Mouse (Mus musculus) cortical plate, adult 2 months (tissue): ENCODE measurements around the gene Btbd17. TPM values are rescaled to one million over a fixed set of nuclear protein-coding genes. Genes with fewer than 3 reads are reported as not detected.

Experiments used
- H3K27ac ChIP-seq: fragments of 200-500 bp; 2 replicates; pipeline ENCODE4 v1.5.1; 2012; ENCODE audit warnings: low read length, control low read depth, inconsistent platforms; ENCODE audit not compliant: insufficient read depth
- H3K4me1 ChIP-seq: fragments of 200-500 bp; 2 replicates; pipeline ENCODE4 v1.6.1; 2011; ENCODE audit warnings: low read length; ENCODE audit not compliant: control insufficient read depth, insufficient read depth
- H3K4me3 ChIP-seq: fragments of 200-500 bp; 2 replicates; pipeline ENCODE4 v1.5.1; 2011; ENCODE audit warnings: mild to moderate bottlenecking, low read length, control low read depth; ENCODE audit not compliant: insufficient read depth
- CTCF ChIP-seq: fragments of 200-500 bp; IDR thresholded peaks from 2 replicates; pipeline ENCODE4 v1.5.1; 2011; ENCODE audit warnings: mild to moderate bottlenecking, control low read depth, low read length; ENCODE audit not compliant: insufficient read depth; ENCODE audit errors: extremely low read depth
- POLR2A ChIP-seq: fragments of 200-500 bp; IDR thresholded peaks from 2 replicates; pipeline ENCODE4 v1.6.1; 2011; ENCODE audit warnings: mild to moderate bottlenecking, low read length, control low read depth; ENCODE audit not compliant: insufficient read depth; ENCODE audit errors: extremely low read depth
- polyA plus RNA-seq: library from polyadenylated mRNA; depleted of rRNA; stranded (reverse); fragments of >200 nt; gene quantifications from 2 replicates; pipeline ENCODE4 v1.2.3, GENCODE M21; 2012

The Btbd17 gene
- polyA plus RNA-seq, 1 experiment, result 56.1 TPM

DNA sequence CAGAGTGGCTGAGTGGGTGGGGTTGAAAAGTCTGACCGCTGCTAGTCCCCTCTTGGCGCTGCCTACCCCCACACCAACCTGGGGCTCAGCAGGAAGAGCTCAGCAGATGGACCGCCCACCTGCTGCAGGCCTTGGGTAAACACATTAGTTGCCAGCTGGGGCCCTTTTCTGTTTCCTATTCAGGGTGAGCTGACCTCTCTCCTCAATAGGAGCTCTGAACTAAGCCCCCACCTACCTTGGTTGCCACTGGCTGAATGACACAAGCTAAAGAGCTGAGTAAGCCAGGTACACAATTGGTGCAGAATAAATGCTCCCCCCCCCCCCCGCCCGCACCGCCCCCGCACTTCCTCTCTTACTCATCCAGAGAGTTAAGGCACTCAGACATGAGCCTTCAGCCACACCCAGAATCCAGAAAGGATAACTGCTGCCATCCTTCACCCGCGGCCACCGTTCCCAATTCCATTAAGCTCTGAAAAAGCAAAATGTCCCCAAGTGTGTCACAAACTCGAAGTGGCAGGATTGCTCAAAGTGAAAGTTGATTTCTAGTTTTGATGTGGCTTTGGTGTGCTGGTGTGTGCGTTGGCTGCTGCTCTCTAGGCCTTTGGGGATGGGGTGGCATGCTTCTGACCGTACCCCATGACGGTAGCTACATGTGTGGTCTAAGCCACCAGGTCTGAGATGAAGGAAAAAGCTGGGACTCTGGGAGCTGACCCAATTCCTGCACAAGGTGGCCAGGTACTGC is 12.1 kb upstream of the Btbd17 start:
- Histone ChIP-seq H3K4me1 (no peaks in the 10 kb centered on the region), H3K27ac (no peak overlapping the region), H3K4me3 (no peak overlapping the region)
- TF ChIP-seq CTCF (no peak), POLR2A (no peak)

DNA sequence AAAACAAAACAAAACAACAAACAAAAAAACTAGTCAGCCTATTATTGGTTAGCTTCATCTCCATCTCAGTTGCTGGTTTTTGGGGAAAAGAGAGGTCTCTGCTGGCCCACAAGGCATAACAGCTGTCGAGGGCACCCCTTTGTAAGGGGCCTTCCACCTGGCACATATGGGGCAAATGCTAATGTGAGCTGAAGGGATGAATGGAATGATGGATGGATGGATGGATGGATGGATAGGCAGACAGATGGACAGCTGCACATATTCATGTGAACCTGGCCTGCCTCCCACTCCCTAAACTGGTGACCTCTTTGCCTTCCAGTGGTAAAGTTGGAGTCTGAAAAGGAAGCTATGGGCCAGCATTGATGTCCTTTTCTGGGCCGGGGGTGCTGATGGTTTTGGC is 11.3 kb upstream of the Btbd17 start:
- no peak for TF ChIP-seq CTCF
- H3K27ac ChIP-seq, result no peak overlapping the region
- H3K4me1 ChIP-seq, result no peaks in the 10 kb centered on the region
- no peak overlapping the region for H3K4me3 ChIP-seq

DNA sequence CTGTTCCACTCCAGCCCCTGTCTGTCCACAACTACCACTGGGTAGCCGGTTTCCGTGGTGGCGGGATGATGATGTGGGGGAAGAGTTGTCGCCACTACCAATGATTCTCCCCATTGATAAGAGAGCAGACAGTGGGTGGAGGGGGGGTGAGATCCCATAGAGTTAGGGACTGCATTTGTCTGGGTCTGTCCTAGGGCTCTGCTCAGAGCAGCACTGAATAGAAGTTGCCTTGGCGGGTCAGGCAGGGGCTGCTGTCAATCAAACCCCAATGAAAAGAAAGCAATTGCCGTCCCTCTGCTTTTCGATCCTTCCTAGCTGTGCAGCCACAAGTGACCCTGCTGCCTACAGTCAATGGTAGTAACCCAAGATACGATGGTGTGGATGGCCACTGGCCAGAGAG is 8.2 kb upstream of the Btbd17 start:
- Histone ChIP-seq H3K4me3 (no peak overlapping the region), H3K4me1 (no peaks in the 10 kb centered on the region), H3K27ac (no peak overlapping the region)
- TF ChIP-seq CTCF (no peak), POLR2A (no peak)

DNA sequence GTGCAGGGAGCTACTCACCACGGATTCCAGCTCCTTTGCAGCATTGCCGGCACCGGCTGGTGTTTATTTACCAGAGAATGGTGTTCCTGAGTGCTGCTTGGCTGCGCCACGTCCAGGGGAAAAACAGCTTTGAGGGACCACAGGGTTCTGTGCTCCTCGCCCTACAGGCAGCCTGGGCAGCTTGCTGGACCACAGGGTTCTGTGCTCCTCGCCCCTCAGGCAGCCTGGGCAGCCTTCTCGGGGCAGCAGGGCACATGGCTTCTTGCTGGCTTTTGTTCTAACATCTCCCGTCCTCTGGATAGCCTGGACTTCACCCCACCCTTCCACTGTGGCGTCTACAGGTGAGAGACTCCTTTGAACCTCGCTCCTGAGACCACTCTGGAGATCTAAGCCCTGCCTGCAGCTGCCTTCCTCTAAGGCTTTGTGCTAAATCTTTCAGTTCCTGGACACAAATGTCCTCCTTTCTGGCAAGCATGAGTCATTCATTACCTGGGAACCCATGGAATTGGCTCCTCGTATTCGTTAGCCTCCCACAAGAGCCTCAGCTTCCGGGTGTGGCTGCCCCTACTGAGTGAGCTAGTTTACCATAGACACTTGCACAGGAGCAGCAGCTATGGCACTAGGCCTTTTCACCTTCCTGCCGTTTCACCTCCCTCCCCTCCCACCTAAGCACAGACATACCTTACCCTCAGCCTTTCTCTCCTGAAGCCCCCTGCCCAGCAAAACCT is 7.0 kb upstream of the Btbd17 start:
- H3K4me3 ChIP-seq, result no peak overlapping the region
- no peak for TF ChIP-seq POLR2A
- TF ChIP-seq CTCF, result no peak
- H3K27ac ChIP-seq, result no peak overlapping the region
- H3K4me1 ChIP-seq, result no peaks in the 10 kb centered on the region

DNA sequence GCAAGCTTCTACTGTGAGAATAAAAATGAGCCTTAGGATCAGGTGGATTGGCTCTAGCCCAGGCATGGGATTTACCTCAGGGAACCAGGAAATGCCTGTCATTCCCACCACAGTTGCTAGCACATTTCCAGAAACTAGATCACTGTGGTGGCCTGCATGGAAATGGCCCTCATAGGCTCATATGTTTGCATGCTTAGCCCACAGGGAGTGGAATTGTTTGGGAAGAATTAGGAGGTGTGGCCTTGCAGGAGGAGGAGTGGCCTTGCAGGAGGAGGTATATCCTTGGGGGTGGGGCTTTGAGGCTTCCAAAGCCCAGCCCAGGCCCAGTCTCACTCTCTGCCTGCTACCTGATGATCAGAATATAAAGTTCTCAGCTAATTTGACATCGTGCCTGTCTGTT is 6.2 kb upstream of the Btbd17 start:
- Histone ChIP-seq H3K4me3 (no peak overlapping the region), H3K4me1 (no peaks in the 10 kb centered on the region), H3K27ac (no peak overlapping the region)
- no peak for TF ChIP-seq CTCF
- TF ChIP-seq POLR2A, result no peak

GRCm38 (mm10) chr11:114798624-114799023 is 2.9 kb upstream of the Btbd17 start, which contains the start of gene Gpr142:
Gpr142 (plus strand) TSS chr11:114798924.
- Histone ChIP-seq H3K4me3 (no peak within 1 kb of the TSS), H3K27ac (no peak within 1 kb of the TSS), H3K4me1 (no peaks in the 10 kb centered on the region; the same call in none of the 2 replicates)
- TF ChIP-seq POLR2A, result no peak
- TF ChIP-seq CTCF, result no peak

DNA sequence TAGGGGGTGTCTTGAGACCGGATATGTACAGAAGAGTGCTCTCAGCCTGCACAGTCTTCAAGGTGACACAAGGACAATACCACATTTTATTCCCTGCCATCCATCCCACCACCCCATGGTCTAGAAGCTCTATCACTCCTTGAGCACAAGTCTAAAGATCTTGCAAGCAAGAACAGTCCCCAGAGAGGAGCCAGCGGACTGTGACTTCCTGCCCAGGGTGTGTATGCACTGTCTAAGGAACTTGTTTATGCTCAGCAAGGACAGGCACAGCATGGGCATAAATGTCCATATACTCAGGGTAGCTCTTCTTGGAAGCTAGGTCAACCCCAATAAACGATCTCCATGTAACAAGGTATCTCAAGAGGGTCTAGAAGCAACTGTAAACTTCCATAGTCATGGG is 2.2 kb upstream of the Btbd17 start:
- H3K27ac ChIP-seq, result no peak overlapping the region
- H3K4me3 ChIP-seq, result no peak overlapping the region
- no peaks in the 10 kb centered on the region; the same call in none of the 2 replicates for H3K4me1 ChIP-seq
- TF ChIP-seq CTCF, result no peak
- no peak for TF ChIP-seq POLR2A

- TF ChIP-seq POLR2A, result no peak
- no peak for TF ChIP-seq CTCF
- H3K4me1 ChIP-seq, result no peaks in the 10 kb centered on the region; the same call in none of the 2 replicates
- no peak overlapping the region for H3K27ac ChIP-seq
- no peak overlapping the region for H3K4me3 ChIP-seq
These were observed 1.4 kb upstream of the Btbd17 start for GRCm38 (mm10) chr11:114797176-114797575.

- peaks cover 2% of the 10 kb centered on the region for H3K4me1 ChIP-seq
- peak overlapping the region; percentile 1 for H3K4me3 ChIP-seq
- TF ChIP-seq POLR2A (peak; percentile 23; the same call in 1 of the 2 replicates), CTCF (0 out of 2 replicates have a peak, but pooled peaks have one; percentile 3)
- peak overlapping the region; percentile 17; the same call in 1 of the 2 replicates for H3K27ac ChIP-seq
These were observed 456 bp downstream of the Btbd17 start for GRCm38 (mm10) chr11:114795231-114795746.

DNA sequence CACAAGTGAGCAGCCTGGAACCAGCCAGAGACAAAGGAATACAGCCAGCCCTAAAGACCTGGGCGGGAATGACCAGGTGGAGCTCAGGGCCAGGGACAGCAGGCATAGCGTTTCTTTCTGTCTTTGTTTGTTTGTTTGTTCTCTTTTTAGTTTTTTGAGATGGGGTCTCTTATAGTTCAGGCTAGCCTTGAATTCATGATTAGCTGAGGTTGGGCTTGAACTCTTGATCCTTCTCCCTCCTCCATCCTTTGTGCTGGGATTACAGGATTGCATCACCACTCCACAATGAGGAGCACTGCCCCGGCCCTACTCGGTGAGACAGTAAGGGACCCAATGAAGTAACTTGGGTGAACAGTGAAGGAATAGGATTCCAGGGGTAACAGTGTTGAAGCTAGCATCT is 1.1 kb downstream of the Btbd17 start:
- peaks cover 2% of the 10 kb centered on the region for H3K4me1 ChIP-seq
- no peak overlapping the region for H3K27ac ChIP-seq
- TF ChIP-seq CTCF (no peak), POLR2A (no peak)
- H3K4me3 ChIP-seq, result 0 out of 2 replicates have a peak overlapping the region, but pooled peaks have one; percentile 1
